Mouse (Mus musculus) left cerebral cortex, adult 2 months (tissue): ENCODE results near the gene Boll. TPM values are rescaled to one million over a fixed set of nuclear protein-coding genes. Genes with fewer than 3 reads are reported as not detected.

ENCODE experiments used
- DNase-seq, 2 experiments: peaks; one replicate each; pipeline ENCODE4 v3.0.0; 2021 to 2022; ENCODE audit warnings: low spot score in 2 of 2, mixed read lengths in 1 of 2; ENCODE audit errors: extremely low spot score in 1 of 2
- H3K27ac ChIP-seq: fragments of 200-600 bp; 2 replicates; pipeline ENCODE4 v1.8.1; 2022
- H3K4me3 ChIP-seq: fragments of 200-600 bp; 2 replicates; pipeline ENCODE4 v1.8.1; 2022
- CTCF ChIP-seq: fragments of 200-600 bp; IDR thresholded peaks from 2 replicates; pipeline ENCODE4 v1.8.1; 2022; ENCODE audit warnings: antibody characterized with exemption, mild to moderate bottlenecking, moderate library complexity
- intact Hi-C: fragments of 180-260 bp; cut with DNase I; formaldehyde crosslinking; loops from one replicate; pipeline ENCODE4 v1.15.1; 2025
- long read RNA-seq, 2 experiments: library from polyadenylated mRNA; stranded (forward); transcript quantifications; one replicate each; pipeline ENCODE4 v2.0.0; 2021; ENCODE audit warnings: borderline mapping rate in 2 of 2
- total RNA-seq, 2 experiments: library from RNA; stranded (reverse); gene quantifications; 2 replicates each; pipeline ENCODE4 v1.2.3; 2021

Gene Boll
- total RNA-seq: not detected
- long read RNA-seq, experiment 1, partial matches to known transcripts: 0 of 1 reads
- long read RNA-seq, experiment 1, other reads (novel, unspliced or antisense): 1 of 1 reads
- long read RNA-seq, experiment 2, partial matches to known transcripts: 0 of 1 reads
- long read RNA-seq, experiment 2, other reads (novel, unspliced or antisense): 1 of 1 reads

- peak within 1 kb of the TSS; percentile 39 for H3K4me3 ChIP-seq
- intact Hi-C loops: no loop called here
- peak; percentile 52 for TF ChIP-seq CTCF
Observed at GRCm38 (mm10) chr1:55363044-55363565, at the start of gene Boll. Boll (minus strand) TSS chr1:55363469.

GRCm38 (mm10) chr1:55412569-55412968 lies 49.3 kb upstream of the Boll start:
- TF ChIP-seq CTCF: no peak
- intact Hi-C loops: no loop called here
- DNase-seq: no peak

More at GRCm38 (mm10) chr1:55363044-55363565, at the start of gene Boll:
- no peak within 1 kb of the TSS for H3K27ac ChIP-seq
- peak; percentile 50 to 54 for DNase-seq

GRCm38 (mm10) chr1:55411079-55411478 lies 47.8 kb upstream of the Boll start:
- intact Hi-C loops: no loop called here
- no peak for DNase-seq
- Histone ChIP-seq H3K27ac (no peak overlapping the region), H3K4me3 (no peak overlapping the region)
- no peak for TF ChIP-seq CTCF

More at GRCm38 (mm10) chr1:55412569-55412968, 49.3 kb upstream of the Boll start:
- H3K4me3 ChIP-seq: no peak overlapping the region
- no peak overlapping the region for H3K27ac ChIP-seq

GRCm38 (mm10) chr1:55410670-55411069 lies 47.4 kb upstream of the Boll start:
- no peak for TF ChIP-seq CTCF
- DNase-seq: no peak
- no peak overlapping the region for H3K27ac ChIP-seq
- H3K4me3 ChIP-seq: no peak overlapping the region
- intact Hi-C loops: no loop called here

GRCm38 (mm10) chr1:55406531-55407375 lies 43.5 kb upstream of the Boll start:
- Histone ChIP-seq H3K27ac (peak overlapping the region; percentile 91), H3K4me3 (peak overlapping the region; percentile 90)
- peak; percentile 23 to 28 for DNase-seq
- intact Hi-C loops: loop anchor here (2.0 to 5.0 kb wide), 3 partner anchors 96 to 258 kb away; no protein-coding TSS in a partner anchor
- no peak for TF ChIP-seq CTCF

GRCm38 (mm10) chr1:55406023-55406413 lies 42.7 kb upstream of the Boll start:
- peak in 1 of 2 experiments; percentile 69 for DNase-seq
- Histone ChIP-seq H3K27ac (peak overlapping the region; percentile 91), H3K4me3 (peak overlapping the region; percentile 90)
- intact Hi-C loops: loop anchor here (2.0 to 5.0 kb wide), 3 partner anchors 96 to 259 kb away; no protein-coding TSS in a partner anchor
- no peak; the same call in 1 of the 2 replicates for TF ChIP-seq CTCF

GRCm38 (mm10) chr1:55405272-55406022 lies 42.2 kb upstream of the Boll start, which contains the start of gene Plcl1:
Plcl1 (plus strand) TSS chr1:55405921.
- peak within 1 kb of the TSS; percentile 91 for H3K27ac ChIP-seq
- TF ChIP-seq CTCF: no peak; the same call in 1 of the 2 replicates
- intact Hi-C loops: loop anchor here (1.0 to 5.0 kb wide), 5 partner anchors 97 to 469 kb away; no protein-coding TSS in a partner anchor
- DNase-seq: peak; percentile 95 to 96
- peak within 1 kb of the TSS; percentile 90 for H3K4me3 ChIP-seq

- peak; percentile 88 for TF ChIP-seq CTCF
- Histone ChIP-seq H3K4me3 (no peak overlapping the region), H3K27ac (no peak overlapping the region)
- intact Hi-C loops: loop anchor here (1.0 kb wide), 2 partner anchors 332 to 434 kb away; no protein-coding TSS in a partner anchor
- peak; percentile 56 to 65 for DNase-seq
Observed at GRCm38 (mm10) chr1:55404439-55404838, 41.2 kb upstream of the Boll start.

GRCm38 (mm10) chr1:55399891-55400290 lies 36.6 kb upstream of the Boll start:
- peak in 1 of 2 experiments; percentile 39 for DNase-seq
- Histone ChIP-seq H3K27ac (no peak overlapping the region), H3K4me3 (no peak overlapping the region)
- TF ChIP-seq CTCF: no peak
- intact Hi-C loops: no loop called here

GRCm38 (mm10) chr1:55383114-55383773 lies 20.0 kb upstream of the Boll start:
- DNase-seq: peak; percentile 81 to 84

More at GRCm38 (mm10) chr1:55383114-55383773, 20.0 kb upstream of the Boll start:
- intact Hi-C loops: loop anchor here (1.0 to 10.0 kb wide), 3 partner anchors 82 to 298 kb away; partner anchors contain the start of genes Hspd1, Hspe1 and Mars2
- TF ChIP-seq CTCF: peak; percentile 93
- H3K4me3 ChIP-seq: no peak overlapping the region
- no peak overlapping the region for H3K27ac ChIP-seq
